Mouse (Mus musculus): Measurements from ENCODE around the gene Rom1.

Gene Rom1

GRCm38 (mm10) chr19:8941515-8942217, 12.5 kb upstream of the Rom1 start, which contains the start of gene Mta2:
Mta2 (plus strand) TSS chr19:8941875.
- DNase-seq: peak; percentile 99

GRCm38 (mm10) chr19:8941136-8941514, 12.0 kb upstream of the Rom1 start:
- no peak for DNase-seq

GRCm38 (mm10) chr19:8940526-8941133, 11.5 kb upstream of the Rom1 start:
- DNase-seq: no peak

GRCm38 (mm10) chr19:8936736-8937135, 7.6 kb upstream of the Rom1 start:
- no peak for DNase-seq

GRCm38 (mm10) chr19:8930771-8931170, 1.6 kb upstream of the Rom1 start:
- no peak for DNase-seq

GRCm38 (mm10) chr19:8930117-8930516, 961 bp upstream of the Rom1 start:
- DNase-seq: no peak

GRCm38 (mm10) chr19:8928689-8929223, 400 bp downstream of the Rom1 start:
- DNase-seq: no peak

- no peak for DNase-seq
These were observed 1.1 kb downstream of the Rom1 start for GRCm38 (mm10) chr19:8927891-8928525.

GRCm38 (mm10) chr19:8926766-8927165, 2.4 kb downstream of the Rom1 start:
- DNase-seq: no peak

- no peak for DNase-seq
These were observed 7.4 kb downstream of the Rom1 start for GRCm38 (mm10) chr19:8921741-8922140.

- DNase-seq: peak in 1 of 2 experiments; percentile 25
These were observed 8.3 kb downstream of the Rom1 start for GRCm38 (mm10) chr19:8920836-8921291.

- DNase-seq: peak; percentile 95 to 96
These were observed 9.0 kb downstream of the Rom1 start, which contains the start of gene B3gat3 for GRCm38 (mm10) chr19:8920073-8920736. B3gat3 (plus strand) TSS chr19:8920374.

- no peak for DNase-seq
These were observed 9.5 kb downstream of the Rom1 start for GRCm38 (mm10) chr19:8919684-8920072.

GRCm38 (mm10) chr19:8919000-8919399, 10.2 kb downstream of the Rom1 start:
- no peak for DNase-seq

- no peak for DNase-seq
These were observed 14.9 kb downstream of the Rom1 start for GRCm38 (mm10) chr19:8914212-8914611.

GRCm38 (mm10) chr19:8911810-8912209, 17.3 kb downstream of the Rom1 start:
- DNase-seq: no peak

GRCm38 (mm10) chr19:8908531-8908930, 20.6 kb downstream of the Rom1 start:
- no peak for DNase-seq

GRCm38 (mm10) chr19:8903412-8903811, 25.7 kb downstream of the Rom1 start:
- no peak for DNase-seq

- no peak for DNase-seq
These were observed 30.1 kb downstream of the Rom1 start for GRCm38 (mm10) chr19:8899079-8899478.

- no peak for DNase-seq
These were observed 30.6 kb downstream of the Rom1 start for GRCm38 (mm10) chr19:8898576-8898975.

- peak; percentile 93 to 95 for DNase-seq
These were observed 31.2 kb downstream of the Rom1 start, which contains the start of gene Ganab for GRCm38 (mm10) chr19:8897865-8898495. Ganab (plus strand) TSS chr19:8898071.

- DNase-seq: peak; percentile 34 to 36
These were observed 31.8 kb downstream of the Rom1 start for GRCm38 (mm10) chr19:8897211-8897864.
